Mouse (Mus musculus) kidney, postnatal 14 days (tissue): Measurements from ENCODE around the gene Olr1.
"Not testable (repeated sequence)": the region's sequence is repeated elsewhere in the genome, so short reads cannot be mapped to it uniquely, and the experiment has no call there.

Experiments
- DNase-seq: peaks from one replicate; pipeline ENCODE4 v3.0.0; 2022; ENCODE audit warnings: mixed read lengths

The Olr1 gene

DNA sequence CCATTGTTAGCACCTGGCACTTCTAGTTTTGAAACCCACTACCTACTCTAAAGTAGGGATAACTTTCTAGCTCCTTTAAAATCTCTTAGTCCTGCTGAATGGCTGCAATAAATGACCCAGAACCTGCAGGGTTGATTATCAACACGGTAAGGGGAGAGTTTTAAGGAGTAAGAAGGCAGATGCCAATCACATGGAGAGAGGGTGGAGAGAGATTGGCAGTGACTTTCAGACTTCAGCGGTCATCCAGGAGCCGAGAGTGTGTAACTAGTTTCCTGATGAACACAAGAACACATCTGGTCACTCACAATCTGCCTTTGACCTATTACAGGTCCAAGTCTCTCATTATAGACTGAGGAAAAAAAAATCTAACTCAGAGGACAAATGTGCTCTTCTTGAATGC is 5.4 kb upstream of the Olr1 start, which contains the start of gene Tmem52b:
Gene Tmem52b (plus strand): TSS at position 189 of the 400 bp plus-strand sequence.
- peak; percentile 53 for DNase-seq

GRCm38 (mm10) chr6:129510120-129510911 is 3.4 kb upstream of the Olr1 start:
- peak; percentile 64 for DNase-seq

GRCm38 (mm10) chr6:129503471-129503870 is 3.5 kb downstream of the Olr1 start:
- no peak for DNase-seq

DNA sequence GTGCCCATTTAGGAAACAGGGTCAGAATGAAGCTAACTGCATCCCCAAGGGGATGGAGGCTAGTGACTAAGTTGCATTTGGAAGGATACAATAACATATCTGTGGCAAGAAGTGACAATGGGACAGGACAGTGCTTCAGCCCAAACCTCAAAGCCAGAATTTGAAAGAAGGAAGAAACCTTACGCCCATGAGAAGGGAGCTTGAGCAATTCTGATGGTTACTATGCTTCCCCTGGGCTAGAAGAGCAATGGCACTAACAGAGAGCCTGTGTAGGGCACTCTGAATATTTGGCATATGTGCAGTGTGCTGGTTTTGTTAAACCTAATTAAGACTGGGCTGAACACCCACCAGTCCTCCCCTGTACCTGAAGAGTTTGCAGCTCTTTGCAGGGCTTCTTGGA is 7.4 kb downstream of the Olr1 start:
- DNase-seq, result not testable (repeated sequence)

DNA sequence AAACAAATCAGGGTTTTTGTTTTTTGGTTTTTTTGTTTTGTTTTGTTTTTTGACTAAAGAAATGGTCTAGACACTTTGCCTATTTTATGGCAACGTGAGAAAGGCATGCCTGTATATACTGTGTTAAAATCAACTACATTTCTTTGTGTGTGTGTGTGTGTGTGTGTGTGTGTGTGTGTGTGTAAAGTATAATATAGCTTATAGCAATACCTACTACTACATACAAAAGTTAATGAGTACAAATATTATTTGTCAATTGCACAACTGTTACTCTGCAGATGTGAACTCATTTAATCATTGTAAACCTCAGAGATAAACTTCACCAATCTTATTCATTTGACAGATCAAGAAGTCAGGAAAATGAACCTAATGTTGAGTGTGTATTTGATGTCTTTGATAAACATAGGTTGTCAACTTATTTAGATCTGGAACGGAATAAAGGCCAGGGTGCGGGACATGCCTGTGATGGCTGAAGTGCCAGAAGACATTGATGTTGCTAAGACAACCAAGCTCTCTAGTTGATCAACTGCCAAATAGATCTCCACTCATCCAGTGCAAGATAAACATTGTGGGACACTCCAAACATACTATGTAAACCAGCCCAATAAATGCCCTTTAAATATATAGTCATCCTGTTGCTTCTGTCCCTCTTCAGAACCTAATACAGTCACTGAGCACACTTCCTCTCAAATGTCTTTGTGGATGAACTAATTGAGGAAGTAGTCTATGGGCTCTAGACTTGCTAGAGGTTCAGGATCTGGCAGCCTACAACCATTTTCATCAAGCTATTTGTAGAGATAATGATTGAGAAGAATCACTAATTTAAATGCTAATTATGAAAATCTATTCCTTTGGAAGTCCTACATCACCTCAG is 9.4 kb downstream of the Olr1 start:
- no peak for DNase-seq

GRCm38 (mm10) chr6:129494924-129495323 is 12.0 kb downstream of the Olr1 start:
- DNase-seq, result no peak

DNA sequence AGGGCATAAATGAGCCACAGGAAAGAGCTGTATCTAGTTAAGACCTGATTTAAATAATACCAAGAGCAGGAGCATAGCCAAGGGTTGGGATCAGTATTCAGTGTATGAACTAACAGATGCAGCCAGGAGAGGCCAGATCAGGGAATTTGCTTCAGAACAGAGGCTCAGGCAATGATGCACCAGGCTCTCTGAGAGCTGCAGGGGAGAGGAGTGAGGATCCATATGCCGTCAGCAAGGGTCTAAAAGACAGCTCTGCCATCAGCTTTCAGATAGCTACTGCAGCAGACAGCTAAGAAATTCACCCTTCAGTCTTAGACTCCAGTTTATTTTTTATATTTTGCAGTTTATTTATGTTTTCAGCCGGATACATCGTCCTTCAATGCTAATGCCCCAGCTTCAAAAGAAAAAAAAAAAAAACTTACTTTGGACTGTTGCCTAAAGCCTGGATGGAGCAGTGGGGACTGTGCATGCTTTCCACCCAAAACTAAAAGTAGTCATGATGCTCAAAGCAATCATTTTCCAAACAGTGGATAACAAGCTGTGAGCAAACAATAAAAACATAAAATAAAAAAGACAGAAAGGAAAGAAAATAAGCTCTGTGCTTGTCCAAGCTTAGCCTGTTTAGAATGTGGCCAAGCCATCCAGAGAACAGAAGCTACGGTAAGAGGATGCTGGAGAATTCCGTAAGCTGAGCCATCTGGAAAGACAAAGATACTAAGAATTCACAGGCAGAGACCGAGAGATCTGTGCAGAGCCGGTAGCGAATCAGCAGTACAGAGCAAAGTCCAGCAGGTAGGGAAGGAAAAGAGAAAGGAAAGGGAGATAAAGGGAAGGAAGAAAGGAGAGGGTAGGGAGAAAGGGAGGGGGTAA is 26.6 kb downstream of the Olr1 start:
- DNase-seq, result no peak

GRCm38 (mm10) chr6:129476404-129477126 is 30.4 kb downstream of the Olr1 start:
- DNase-seq, result peak; percentile 56

GRCm38 (mm10) chr6:129472627-129473026 is 34.3 kb downstream of the Olr1 start:
- DNase-seq, result no peak

GRCm38 (mm10) chr6:129471386-129471785 is 35.6 kb downstream of the Olr1 start:
- DNase-seq, result no peak

DNA sequence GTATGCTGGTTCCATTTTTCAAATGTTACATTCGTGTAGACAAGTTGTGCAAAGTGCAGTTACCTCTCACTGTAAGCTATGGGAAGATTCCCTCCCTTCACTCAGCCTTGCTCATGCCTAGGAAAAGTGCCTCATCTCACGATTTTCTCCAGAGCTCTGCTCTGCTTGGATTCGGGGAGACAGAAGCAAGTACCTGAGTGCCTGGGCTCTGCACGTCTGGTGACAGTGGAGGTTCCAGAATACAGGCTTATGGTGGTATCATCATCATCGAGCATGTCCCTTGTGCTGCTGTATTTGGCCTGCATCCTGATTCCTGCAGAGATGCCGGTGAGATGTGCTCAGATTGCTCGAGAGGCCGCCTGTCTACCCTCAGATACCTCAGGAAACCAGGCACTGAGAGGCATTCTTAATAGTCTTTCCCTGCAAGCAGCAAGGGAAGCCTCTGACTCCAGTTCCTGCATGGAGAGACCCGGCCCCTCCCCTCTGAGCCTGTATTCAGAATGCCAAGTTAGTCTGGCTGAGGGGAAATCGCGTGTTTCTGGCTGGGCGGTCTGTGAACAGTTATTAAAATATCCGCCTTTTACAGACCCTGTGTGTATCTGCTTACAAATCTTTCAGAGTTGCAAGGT is 55.4 kb downstream of the Olr1 start, which contains the start of gene Clec1a:
Gene Clec1a (minus strand): TSS at position 590 of the 629 bp plus-strand sequence.
- peak; percentile 74 for DNase-seq

GRCm38 (mm10) chr6:129449743-129450142 is 57.2 kb downstream of the Olr1 start:
- peak; percentile 11 for DNase-seq

- DNase-seq, result no peak
Measured at GRCm38 (mm10) chr6:129438033-129438432, 68.9 kb downstream of the Olr1 start.

- no peak for DNase-seq
Measured at GRCm38 (mm10) chr6:129436025-129436424, 70.9 kb downstream of the Olr1 start.
